Mouse (Mus musculus) intestine, embryonic 16.5 days (tissue): ENCODE measurements at regions not wholly inside any gene's neighbourhood (a gene's known extent, or its start where the extent isn't known, plus 50 kb on each side); places are given as distances from the start of the nearest gene placed in this dataset.

Source experiments
- ATAC-seq: fragments of 200-750 bp; cut with Nextera tagmentation; 2 replicates; pipeline ENCODE4 v1.8.0; 2017; ENCODE audit warnings: moderate TSS enrichment, moderate library complexity
- H3K27ac ChIP-seq: fragments of 300-500 bp; sonication (generic); 2 replicates; pipeline ENCODE4 v1.5.1; 2014; ENCODE audit warnings: mild to moderate bottlenecking, low read length
- H3K27me3 ChIP-seq: fragments of 300-500 bp; sonication (generic); replicated peaks from 2 replicates; pipeline ENCODE4 v1.6.1; 2014; ENCODE audit warnings: low read length, control low read depth, mixed read lengths; ENCODE audit not compliant: control insufficient read depth, insufficient read depth
- H3K36me3 ChIP-seq: fragments of 300-500 bp; sonication (generic); 2 replicates; pipeline ENCODE4 v1.6.1; 2014; ENCODE audit warnings: low read length, control low read depth; ENCODE audit not compliant: control insufficient read depth, insufficient read depth
- H3K4me1 ChIP-seq: fragments of 300-500 bp; sonication (generic); 2 replicates; pipeline ENCODE4 v1.6.1; 2014; ENCODE audit warnings: low read length, control low read depth, mixed read lengths; ENCODE audit not compliant: control insufficient read depth, insufficient read depth
- H3K4me2 ChIP-seq: fragments of 300-500 bp; sonication (generic); 2 replicates; pipeline ENCODE4 v1.6.1; 2014; ENCODE audit warnings: low read depth, low read length, control low read depth
- H3K4me3 ChIP-seq: fragments of 300-500 bp; sonication (generic); 2 replicates; pipeline ENCODE4 v1.5.1; 2014; ENCODE audit warnings: mild to moderate bottlenecking, low read length
- H3K9ac ChIP-seq: fragments of 300-500 bp; sonication (generic); 2 replicates; pipeline ENCODE4 v1.6.1; 2014; ENCODE audit warnings: low read depth, low read length
- H3K9me3 ChIP-seq: fragments of 300-500 bp; sonication (generic); 2 replicates; pipeline ENCODE4 v1.6.1; 2016; ENCODE audit warnings: low read length, control low read depth; ENCODE audit not compliant: control insufficient read depth
- WGBS: fragments of 180-500 bp; shearing (Covaris S2); extraction: QIAGEN DNeasy Blood & Tissue Kit; methylation state at CpG from one replicate; pipeline ENCODE4 v1.1.7; 2014; 5-methylcytosine and 5-hydroxymethylcytosine counted together

- Histone ChIP-seq H3K36me3 (no peaks in the 10 kb centered on the region), H3K4me3 (no peak overlapping the region), H3K4me1 (no peaks in the 10 kb centered on the region), H3K4me2 (no peak overlapping the region), H3K9ac (no peak overlapping the region), H3K27ac (no peak overlapping the region), H3K27me3 (no peaks in the 10 kb centered on the region), H3K9me3 (no peaks in the 10 kb centered on the region)
- WGBS, result 91% methylated on average over 5 of the region's 5 CpGs
- no peak for ATAC-seq
Observed at GRCm38 (mm10) chr9:63049290-63049689, 61.6 kb upstream of the Pias1 start.

- Histone ChIP-seq H3K36me3 (no peaks in the 10 kb centered on the region), H3K4me3 (no peak overlapping the region), H3K27ac (no peak overlapping the region), H3K4me1 (no peaks in the 10 kb centered on the region), H3K4me2 (no peak overlapping the region), H3K9ac (no peak overlapping the region), H3K27me3 (no peaks in the 10 kb centered on the region), H3K9me3 (no peaks in the 10 kb centered on the region)
- no peak for ATAC-seq
- 84% methylated on average over 3 of the region's 3 CpGs for WGBS
Observed at GRCm38 (mm10) chr9:63046981-63047380, 59.3 kb upstream of the Pias1 start.

GRCm38 (mm10) chr9:63045531-63045930, 57.8 kb upstream of the Pias1 start:
- Histone ChIP-seq H3K9ac (no peak overlapping the region), H3K4me1 (no peaks in the 10 kb centered on the region), H3K4me3 (no peak overlapping the region), H3K27me3 (no peaks in the 10 kb centered on the region), H3K36me3 (no peaks in the 10 kb centered on the region), H3K4me2 (no peak overlapping the region), H3K27ac (no peak overlapping the region), H3K9me3 (no peaks in the 10 kb centered on the region)
- 79% methylated on average over 4 of the region's 4 CpGs for WGBS
- no peak for ATAC-seq

- WGBS, result 35% methylated on average over 3 of the region's 3 CpGs
- Histone ChIP-seq H3K9me3 (no peaks in the 10 kb centered on the region), H3K36me3 (no peaks in the 10 kb centered on the region), H3K4me2 (no peak overlapping the region), H3K27ac (no peak overlapping the region), H3K9ac (no peak overlapping the region), H3K4me1 (no peaks in the 10 kb centered on the region), H3K4me3 (no peak overlapping the region), H3K27me3 (no peaks in the 10 kb centered on the region)
- no peak for ATAC-seq
Observed at GRCm38 (mm10) chr9:63043304-63043703, 55.6 kb upstream of the Pias1 start.

GRCm38 (mm10) chr9:63038031-63038430, 50.3 kb upstream of the Pias1 start:
- no peak overlapping the region for H3K4me3 ChIP-seq
- no peaks in the 10 kb centered on the region for H3K9me3 ChIP-seq
- 90% methylated on average over 6 of the region's 6 CpGs for WGBS
- ATAC-seq, result no peak
- no peak overlapping the region for H3K27ac ChIP-seq
- H3K36me3 ChIP-seq, result no peaks in the 10 kb centered on the region
- H3K4me1 ChIP-seq, result no peaks in the 10 kb centered on the region
- no peak overlapping the region for H3K4me2 ChIP-seq
- H3K27me3 ChIP-seq, result no peaks in the 10 kb centered on the region
- no peak overlapping the region for H3K9ac ChIP-seq
